In the genomic region with DNA sequence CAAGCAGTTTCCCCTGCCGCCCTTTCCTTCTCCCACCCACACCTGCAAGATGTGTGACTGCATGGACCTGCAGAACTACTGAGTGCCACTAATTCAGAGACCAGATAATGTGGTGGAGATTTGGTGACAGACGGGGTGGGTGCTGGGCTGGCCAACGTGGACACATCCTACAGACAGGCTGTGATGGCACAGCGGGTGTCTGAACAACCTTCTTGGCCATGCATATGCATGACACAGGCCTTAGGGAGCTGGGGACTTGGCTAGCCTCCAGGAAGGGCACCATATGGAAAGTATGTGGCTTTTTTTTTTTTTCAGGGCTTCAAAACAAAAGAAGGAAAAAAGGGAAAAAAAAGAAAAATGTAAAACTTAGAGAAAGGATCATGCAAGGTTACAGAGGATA, we compare ENCODE assay signal across 15 mouse cellular contexts.
DNase-seq lines count a peak whose midpoint lies in the region; ATAC-seq and TF ChIP-seq lines count a peak whose summit lies in the region.
"Had no signal": no experiment of that assay in that cellular context is flagged by ENCODE, and none has a peak within 500 bp of the region (broad histone marks: within the 10 kb centered on the region; RNA-seq: fewer than 3 reads in every experiment).

No protein-coding gene starts in this region.

- H3K27ac ChIP-seq in forebrain, embryonic 13.5 days, result no peak overlapping the region
- H3K27ac ChIP-seq in forebrain, embryonic 10.5 days, result no peak overlapping the region
- H3K27ac ChIP-seq: limb, embryonic 15.5 days had no signal

- H3K4me2 ChIP-seq in forebrain, embryonic 13.5 days, result no peak overlapping the region
- H3K4me2 ChIP-seq: heart, embryonic 11.5 days; limb, embryonic 15.5 days; lung, embryonic 14.5 days had no signal

- H3K4me3 ChIP-seq in forebrain, embryonic 13.5 days, result no peak overlapping the region
- H3K4me3 ChIP-seq in forebrain, embryonic 10.5 days, result no peak overlapping the region
- H3K4me3 ChIP-seq in lung, adult 2 months (replicated peaks; ENCODE audit: extremely low read depth, low read depth, low read length), result no peak overlapping the region
- H3K4me3 ChIP-seq: limb, embryonic 15.5 days; megakaryocyte, embryonic 14.5 days; myocyte had no signal

- 0 out of 2 replicates have a peak, but pooled peaks cover 6% of the 10 kb centered on the region for H3K4me1 ChIP-seq in forebrain, embryonic 13.5 days
- H3K4me1 ChIP-seq in forebrain, embryonic 10.5 days, result peaks cover 18% of the 10 kb centered on the region
- no peaks in the 10 kb centered on the region for H3K4me1 ChIP-seq in lung, adult 2 months (ENCODE audit: control insufficient read depth, insufficient read depth, low read length)
- H3K4me1 ChIP-seq: limb, embryonic 15.5 days; megakaryocyte, embryonic 14.5 days had no signal

- no peaks in the 10 kb centered on the region for H3K36me3 ChIP-seq in forebrain, embryonic 13.5 days (ENCODE audit: poor library complexity, severe bottlenecking)
- no peaks in the 10 kb centered on the region for H3K36me3 ChIP-seq in forebrain, embryonic 10.5 days (replicated peaks)
- H3K36me3 ChIP-seq: limb, embryonic 15.5 days had no signal

- DNase-seq in forebrain, embryonic 10.5 days (ENCODE audit: extremely low spot score, low spot score), result no peak
- peak; percentile 26 for DNase-seq in right cerebral cortex, adult 18-20 months
- no peak for DNase-seq in right cerebral cortex, postnatal 25 days
- peak; percentile 19 to 30 for DNase-seq in frontal cortex, postnatal 36 days (ENCODE audit: low spot score in 2 of 2)
- DNase-seq in telencephalon, adult 2 months (ENCODE audit: low read depth, low spot score), result peak; percentile 28
- no peak for DNase-seq in spleen, postnatal 36 days (ENCODE audit: low spot score in 2 of 2)
- no peak for DNase-seq in lung, adult 2 months
- DNase-seq: gastrocnemius, postnatal 25 days; kidney, adult 2 months; lung, embryonic 14.5 days had no signal

- WGBS in forebrain, embryonic 13.5 days, result 67% methylated on average over 4 of the region's 4 CpGs
- WGBS in forebrain, embryonic 10.5 days, result 78% methylated on average over 4 of the region's 4 CpGs
- WGBS in lung, adult 2 months, result 64% methylated on average over 4 of the region's 4 CpGs

- TF ChIP-seq POLR2A in lung, adult 2 months (IDR thresholded peaks at IDR 0.05; ENCODE audit: borderline replicate concordance, extremely low read depth, low read depth, low read length), result no peak

- H3K9ac ChIP-seq in forebrain, embryonic 13.5 days, result no peak overlapping the region
- H3K9ac ChIP-seq: limb, embryonic 15.5 days; lung, embryonic 14.5 days had no signal

- peaks cover 7% of the 10 kb centered on the region; the same call in 1 of the 2 replicates for H3K9me3 ChIP-seq in forebrain, embryonic 13.5 days (replicated peaks)
- no peaks in the 10 kb centered on the region for H3K9me3 ChIP-seq in forebrain, embryonic 10.5 days
- H3K9me3 ChIP-seq: limb, embryonic 15.5 days had no signal

- TF ChIP-seq CTCF in lung, adult 2 months (IDR thresholded peaks at IDR 0.05; ENCODE audit: insufficient read depth, low read length), result no peak

- H3K27me3 ChIP-seq in forebrain, embryonic 13.5 days, result no peaks in the 10 kb centered on the region
- H3K27me3 ChIP-seq in forebrain, embryonic 10.5 days (ENCODE audit: poor library complexity, severe bottlenecking), result no peaks in the 10 kb centered on the region
- H3K27me3 ChIP-seq: megakaryocyte, embryonic 14.5 days had no signal

- peak; percentile 68; the same call in 1 of the 2 replicates for ATAC-seq in forebrain, embryonic 13.5 days

Comparison
In these comparisons a context has a peak if more than half of its experiments do, and no peak if none do; other contexts are left out.
1. DNase-seq: peak in right cerebral cortex, adult 18-20 months (single experiment), frontal cortex, postnatal 36 days (2 of 2) and telencephalon, adult 2 months (single experiment); none in forebrain, embryonic 10.5 days (single experiment), right cerebral cortex, postnatal 25 days (single experiment), spleen, postnatal 36 days (0 of 2) and lung, adult 2 months (single experiment).